Mouse (Mus musculus): ENCODE measurements around the gene Retn.

DNA sequence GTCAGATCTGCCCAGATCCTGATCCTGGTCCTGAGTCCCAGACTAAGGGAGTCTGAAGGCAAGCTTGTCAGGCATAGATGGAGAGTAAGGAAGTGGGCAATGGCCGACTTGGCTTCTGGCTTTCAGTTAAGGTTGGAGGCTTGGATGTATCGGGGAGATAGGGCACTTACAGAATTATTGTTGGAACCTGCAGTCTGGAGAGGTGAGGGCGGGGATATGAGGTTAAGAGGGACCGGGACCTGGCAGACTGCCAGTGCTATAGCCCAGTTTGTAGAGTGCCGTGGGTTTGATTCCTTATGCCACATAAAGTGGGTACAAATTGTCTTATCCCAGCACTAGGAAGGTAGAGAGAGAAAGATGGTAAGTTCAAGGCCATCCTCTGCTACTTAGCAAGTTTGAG is 24.1 kb downstream of the Retn start:
- TF ChIP-seq GATA1 (IDR thresholded peaks at IDR 0.05; ENCODE audit: borderline replicate concordance, low read length), result no peak
- no peak for TF ChIP-seq CTCF (IDR thresholded peaks at IDR 0.05; ENCODE audit: low read depth, low read length)
- no peak for TF ChIP-seq TAL1 (conservative IDR thresholded peaks at IDR 0.05; ENCODE audit: low read depth, low read length)

All from G1E (cell line).